Mouse (Mus musculus) erythroblast, embryonic 14.5 days (primary cell): Measurements from ENCODE around the gene Crb3.

ENCODE experiments used
- GATA1 ChIP-seq: IDR thresholded peaks from 2 replicates; pipeline ENCODE4 v1.6.1; 2012; ENCODE audit warnings: low read length, inconsistent platforms, mixed read lengths
- TAL1 ChIP-seq: IDR thresholded peaks from 3 replicates; pipeline ENCODE4 v1.6.1; 2012; ENCODE audit warnings: low read length, inconsistent platforms, mixed read lengths

DNA sequence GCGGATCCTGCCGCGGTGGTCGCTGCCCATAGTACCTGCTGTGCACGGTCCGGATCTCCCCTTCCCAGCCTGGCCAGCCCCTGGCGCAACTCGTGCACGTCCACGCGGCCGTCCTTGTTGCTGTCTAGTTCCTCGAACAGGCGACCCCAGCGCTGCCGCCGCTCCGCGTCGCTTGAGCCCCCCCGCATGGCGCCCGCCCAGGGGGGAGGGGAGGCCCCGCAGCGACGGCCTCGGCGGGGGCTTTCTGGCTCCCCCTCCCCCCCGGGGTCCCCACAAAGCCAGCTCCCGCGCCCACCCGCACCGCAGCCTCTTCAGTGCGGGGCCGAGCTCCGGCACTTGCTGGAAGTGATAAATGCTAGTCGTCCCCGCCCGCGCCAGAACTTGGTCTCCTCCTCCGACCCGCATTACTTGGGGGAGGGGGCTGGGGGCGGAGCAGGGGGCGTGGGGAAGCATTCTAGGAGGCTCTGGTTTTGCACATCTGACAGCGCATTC, 627 bp downstream of the Crb3 start, which contains the start of gene Slc25a23:
- TF ChIP-seq GATA1 (no peak), TAL1 (no peak)
